Mouse (Mus musculus): ENCODE data around the gene P3h1. TPM values are rescaled to one million over a fixed set of nuclear protein-coding genes. Genes with fewer than 3 reads are reported as not detected.
A peak's percentile ranks its signal among the peaks of the same experiment; 100 is the strongest.

P3h1 gene
- total RNA-seq, 2 experiments from 2014 or later: 18.1 to 19.5 TPM

- peak; percentile 31 to 52 for DNase-seq
- intact Hi-C loops (cut with DNase I): no loop called here
These were observed 664 bp downstream of the P3h1 start for GRCm38 (mm10) chr4:119233256-119233901.

DNA sequence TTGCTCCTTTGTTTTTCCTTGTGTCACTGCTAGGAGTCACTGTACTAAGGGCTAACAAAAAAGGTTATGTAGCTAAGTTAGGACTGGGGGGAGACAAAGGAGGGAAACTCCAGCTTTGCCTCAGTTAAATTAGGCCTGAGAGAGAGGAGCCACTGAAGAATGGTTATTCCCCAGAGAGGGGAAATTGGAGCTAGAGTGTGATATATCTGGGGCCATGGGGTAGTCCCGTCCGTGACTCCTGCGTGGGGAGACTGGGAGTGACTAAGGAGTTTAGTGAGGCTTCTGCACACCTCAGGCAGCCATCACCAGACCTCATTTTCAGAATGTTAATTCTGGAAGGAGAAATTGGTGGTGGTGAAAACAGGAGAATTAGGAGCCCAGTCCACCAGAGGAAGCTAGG, 1.6 kb downstream of the P3h1 start:
- no peak for DNase-seq
- intact Hi-C loops (cut with DNase I): no loop called here

DNA sequence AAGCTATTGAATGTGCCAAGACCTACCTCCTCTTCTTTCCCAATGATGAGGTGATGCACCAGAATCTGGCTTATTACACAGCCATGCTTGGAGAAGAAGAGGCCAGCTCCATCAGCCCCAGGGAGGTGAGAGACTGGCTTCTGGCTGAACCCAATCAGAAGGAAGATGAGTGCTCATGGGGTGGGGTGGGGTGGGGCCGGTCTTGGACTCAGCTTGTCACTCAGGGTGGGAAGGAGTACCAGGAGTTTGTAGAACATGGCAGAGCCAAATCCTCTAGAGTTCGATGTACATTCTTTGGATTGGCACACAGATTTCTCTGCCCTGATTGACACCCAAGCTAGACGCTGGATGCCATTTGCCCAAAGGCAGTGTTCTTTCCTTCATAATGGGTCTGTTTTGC, 5.9 kb downstream of the P3h1 start:
- intact Hi-C loops (cut with DNase I): loop anchor here (2.0 kb wide), 1 partner anchor 100 kb away; no protein-coding TSS in a partner anchor
- DNase-seq: no peak

GRCm38 (mm10) chr4:119239181-119239682, 6.5 kb downstream of the P3h1 start:
- DNase-seq: peak in 1 of 2 experiments; percentile 50

DNA sequence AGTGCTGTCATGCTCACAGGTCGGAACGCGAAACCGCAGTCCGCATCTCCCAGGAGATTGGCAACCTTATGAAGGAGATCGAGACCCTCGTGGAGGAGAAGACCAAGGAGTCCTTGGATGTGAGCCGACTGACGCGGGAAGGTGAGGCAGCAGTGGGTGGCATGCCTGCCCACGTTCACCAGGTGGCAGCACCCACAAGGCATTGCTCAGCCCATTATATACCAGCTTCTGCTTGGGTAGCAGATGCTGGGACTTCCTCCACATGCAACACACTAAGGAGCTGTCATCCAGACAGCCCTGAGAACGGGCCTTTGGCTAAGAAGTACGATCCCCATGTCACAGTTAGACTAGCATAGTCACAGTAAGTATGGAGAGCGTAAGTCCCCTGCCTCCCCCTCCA, 8.9 kb downstream of the P3h1 start:
- peak in 1 of 2 experiments; percentile 56 for DNase-seq
- intact Hi-C loops (cut with DNase I): loop anchor here (5.0 kb wide), 1 partner anchor 291 kb away; no protein-coding TSS in a partner anchor

More at GRCm38 (mm10) chr4:119239181-119239682, 6.5 kb downstream of the P3h1 start:
- intact Hi-C loops (cut with DNase I): loop anchor here (2.0 kb wide), 1 partner anchor 100 kb away; no protein-coding TSS in a partner anchor

GRCm38 (mm10) chr4:119242571-119242970, 9.9 kb downstream of the P3h1 start:
- intact Hi-C loops (cut with DNase I): loop anchor here (5.0 kb wide), 1 partner anchor 290 kb away; no protein-coding TSS in a partner anchor
- no peak for DNase-seq

DNA sequence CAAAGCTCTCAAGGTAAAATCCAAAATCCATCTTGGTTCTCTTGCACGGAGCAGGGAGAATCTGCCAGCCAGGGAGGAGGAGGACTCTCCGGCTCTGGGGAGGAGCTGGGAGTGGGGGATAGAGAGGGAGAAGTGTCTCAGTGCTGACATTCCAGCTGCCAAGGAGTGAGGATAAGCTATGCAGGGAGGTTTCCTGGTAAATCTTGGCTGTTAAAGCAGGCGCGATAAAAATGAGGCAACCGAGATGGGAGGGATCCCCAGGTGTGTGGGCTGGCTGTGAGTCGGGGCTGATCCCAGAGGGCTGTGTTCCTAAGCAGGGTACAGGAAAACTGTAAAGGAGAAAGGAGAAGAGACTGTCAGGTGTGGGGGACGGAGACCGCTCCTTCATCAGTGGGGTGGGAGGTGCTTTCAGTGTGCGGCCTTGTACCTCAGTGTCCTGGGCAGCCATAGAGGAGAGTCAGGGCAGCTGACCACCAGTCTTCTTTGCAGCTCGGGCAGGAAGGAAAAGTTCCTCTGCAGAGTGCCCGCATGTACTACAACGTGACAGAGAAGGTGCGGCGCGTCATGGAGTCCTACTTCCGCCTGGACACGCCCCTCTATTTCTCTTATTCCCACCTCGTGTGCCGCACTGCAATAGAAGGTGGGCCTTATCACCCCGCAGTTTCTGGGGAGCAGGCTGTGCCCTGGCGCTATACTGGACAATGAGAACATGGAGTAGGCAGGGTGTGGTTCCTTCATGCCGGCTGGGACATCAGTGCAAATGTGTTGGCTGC, 11.9 kb downstream of the P3h1 start:
- intact Hi-C loops (cut with DNase I): loop anchor here (5.0 kb wide), 4 partner anchors 78 to 378 kb away; partner anchors contain the start of genes Ppcs, Ppih and Zmynd12
- DNase-seq: no peak

GRCm38 (mm10) chr4:119245556-119245955, 12.8 kb downstream of the P3h1 start:
- peak; percentile 30 to 51 for DNase-seq
- intact Hi-C loops (cut with DNase I): loop anchor here (5.0 kb wide), 3 partner anchors 77 to 377 kb away; partner anchors contain the start of genes Ppcs, Ppih and Zmynd12

GRCm38 (mm10) chr4:119245961-119246360, 13.2 kb downstream of the P3h1 start:
- DNase-seq: no peak
- intact Hi-C loops (cut with DNase I): loop anchor here (2.0 to 5.0 kb wide), 4 partner anchors 49 to 376 kb away; partner anchors contain the start of genes Ppcs, Ppih, Ybx1 and Zmynd12

DNA sequence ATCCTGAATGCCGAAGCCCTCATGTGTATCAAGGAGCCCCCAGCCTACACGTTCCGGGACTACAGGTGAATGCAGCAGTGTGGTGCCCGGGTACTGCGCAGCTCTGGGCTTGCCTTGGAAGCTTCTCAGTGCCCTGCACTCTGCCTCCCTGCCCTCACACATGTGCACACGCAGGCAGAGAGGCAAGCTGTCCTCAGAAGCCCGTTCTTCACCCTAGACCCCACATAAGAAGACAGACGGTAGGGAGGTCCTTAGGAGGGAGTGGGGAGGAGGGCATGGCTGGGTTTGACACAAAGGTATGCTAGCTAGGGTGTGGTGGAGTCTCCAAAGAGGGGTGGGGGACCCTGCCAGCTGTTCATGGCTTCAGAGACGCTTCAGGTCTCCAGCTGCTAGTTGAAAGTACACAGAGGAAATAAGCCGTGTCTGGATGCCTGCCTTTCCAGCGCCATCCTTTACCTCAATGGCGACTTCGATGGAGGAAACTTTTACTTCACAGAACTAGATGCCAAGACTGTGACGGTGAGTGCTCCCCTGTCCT, 14.0 kb downstream of the P3h1 start:
- DNase-seq: no peak
- intact Hi-C loops (cut with DNase I): loop anchor here (1.0 to 5.0 kb wide), 5 partner anchors 48 to 376 kb away; partner anchors contain the start of genes Ppcs, Ppih, Ybx1 and Zmynd12

GRCm38 (mm10) chr4:119247462-119248235, 14.9 kb downstream of the P3h1 start:
- peak; percentile 85 to 86 for DNase-seq
- intact Hi-C loops (cut with DNase I): loop anchor here (1.0 to 5.0 kb wide), 5 partner anchors 47 to 375 kb away; partner anchors contain the start of genes Ppcs, Ppih, Ybx1 and Zmynd12

DNA sequence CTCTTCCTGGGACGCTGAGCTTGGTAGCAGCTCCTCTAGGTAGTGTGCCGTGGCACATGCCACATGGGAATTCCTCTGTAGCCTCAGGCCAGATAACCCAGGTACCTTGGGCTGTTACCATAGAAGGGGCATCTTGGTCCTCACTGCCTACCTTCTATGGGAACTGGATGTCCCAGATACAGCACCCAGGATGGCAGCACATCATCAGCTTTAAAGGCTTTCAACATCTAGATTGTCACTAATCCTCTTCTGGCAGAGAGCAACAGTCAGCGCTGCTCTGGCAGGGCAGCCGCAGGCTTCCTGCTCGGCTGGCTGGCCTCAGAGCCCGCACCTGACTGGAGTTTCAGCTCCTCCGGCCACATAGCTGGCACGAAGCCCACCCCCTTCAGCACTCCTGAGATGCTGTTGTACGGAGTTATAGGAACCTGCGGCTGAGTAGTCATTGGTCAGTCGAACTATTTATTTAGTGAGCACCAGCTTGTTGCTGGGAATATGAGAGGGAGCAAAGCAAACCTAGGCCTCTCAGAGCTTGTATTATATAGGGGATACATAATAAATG, 15.8 kb downstream of the P3h1 start:
- intact Hi-C loops (cut with DNase I): loop anchor here (5.0 kb wide), 3 partner anchors 74 to 374 kb away; partner anchors contain the start of genes Ppcs, Ppih and Zmynd12
- no peak for DNase-seq

DNA sequence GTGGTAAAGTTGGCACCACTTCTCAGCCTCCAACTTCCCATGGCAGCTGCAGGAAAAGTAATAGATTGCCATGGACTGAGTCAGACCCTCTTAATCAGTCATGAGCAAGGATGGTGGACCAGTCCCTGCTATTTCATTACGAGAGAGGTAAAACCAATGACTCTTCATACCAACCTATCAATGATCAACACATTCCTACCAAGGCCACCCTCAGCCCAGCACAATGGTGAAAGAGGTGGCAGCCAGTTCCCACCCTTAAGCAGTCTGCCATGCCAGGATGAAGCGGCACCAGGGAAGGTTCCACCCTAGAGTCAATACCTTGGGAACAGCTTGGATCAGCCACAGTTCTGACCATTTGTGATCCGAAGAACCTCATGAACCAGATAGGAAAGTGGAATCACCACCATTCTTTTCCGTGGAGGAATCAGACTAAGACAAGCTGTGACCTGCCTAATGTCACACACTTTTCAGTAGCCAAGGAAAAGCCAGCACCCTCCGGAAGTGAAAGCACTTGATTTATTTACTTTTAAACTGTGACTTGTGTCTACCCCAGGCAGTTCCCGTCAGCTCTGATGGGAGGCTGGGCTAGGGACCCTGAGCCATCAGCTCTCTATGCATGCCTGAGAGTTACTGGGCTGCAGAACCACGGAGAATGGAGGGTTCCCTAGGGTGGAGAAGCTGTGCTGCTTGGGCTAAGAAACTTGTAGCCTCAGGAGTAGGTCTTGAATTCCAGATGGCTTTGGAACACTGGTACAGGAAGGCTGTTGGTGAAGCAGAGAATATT, 19.5 kb downstream of the P3h1 start:
- DNase-seq: no peak
- intact Hi-C loops (cut with DNase I): no loop called here

DNA sequence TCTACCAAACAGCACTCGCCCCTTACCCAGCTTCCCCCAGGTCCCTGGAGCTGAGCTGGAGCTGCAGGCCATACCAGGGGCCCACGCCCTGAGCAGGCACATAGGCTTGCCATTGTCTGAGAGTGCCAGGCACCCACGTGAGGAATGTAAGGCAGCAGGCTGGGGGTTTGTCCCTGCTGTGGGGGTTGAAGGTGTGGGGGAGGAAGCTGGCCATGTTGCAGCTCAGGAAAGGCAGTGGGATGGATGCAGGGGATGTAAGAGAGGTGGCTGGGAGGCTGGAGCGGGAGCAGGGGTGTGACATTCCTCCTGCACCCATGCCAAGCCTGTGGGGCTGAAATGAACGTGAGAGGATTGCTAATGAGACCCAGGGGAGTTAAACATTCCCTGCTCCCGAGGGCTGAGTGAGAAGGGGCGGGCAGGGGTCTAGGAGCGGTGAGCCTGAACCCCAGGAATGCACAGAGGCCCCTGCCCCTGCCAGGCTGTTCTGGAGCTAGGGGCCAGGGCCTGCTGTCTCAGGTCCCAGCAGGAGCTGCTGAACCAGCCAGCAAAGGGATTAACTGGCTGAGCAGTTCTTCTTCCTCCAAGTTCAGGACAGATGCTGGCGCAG, 21.4 kb downstream of the P3h1 start:
- intact Hi-C loops (cut with DNase I): no loop called here
- DNase-seq: no peak

DNA sequence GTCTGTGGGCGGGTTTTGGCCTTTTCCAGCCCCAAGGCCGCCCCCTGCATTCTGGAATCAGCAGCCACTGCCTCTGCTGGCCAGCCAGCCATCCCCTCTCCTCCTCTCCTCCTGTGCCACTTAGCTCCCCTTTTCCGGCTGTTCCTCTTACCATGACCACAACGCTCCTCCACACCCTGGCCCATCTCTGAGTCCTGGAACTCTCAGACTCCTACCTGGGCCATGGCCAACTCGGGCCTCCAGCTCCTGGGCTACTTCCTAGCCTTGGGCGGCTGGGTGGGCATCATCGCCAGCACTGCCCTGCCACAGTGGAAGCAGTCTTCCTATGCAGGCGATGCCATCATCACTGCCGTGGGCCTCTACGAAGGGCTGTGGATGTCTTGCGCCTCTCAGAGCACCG, 22.6 kb downstream of the P3h1 start, which contains the start of gene Cldn19:
Gene Cldn19, plus strand, starts transcription at position 64 of the 400 bp plus-strand sequence.
- no peak for DNase-seq
- intact Hi-C loops (cut with DNase I): loop anchor here (5.0 kb wide), 1 partner anchor 412 kb away; no protein-coding TSS in a partner anchor

- intact Hi-C loops (cut with DNase I): loop anchor here (5.0 kb wide), 1 partner anchor 410 kb away; no protein-coding TSS in a partner anchor
- no peak for DNase-seq
These were observed 24.4 kb downstream of the P3h1 start for GRCm38 (mm10) chr4:119257083-119257482.

DNA sequence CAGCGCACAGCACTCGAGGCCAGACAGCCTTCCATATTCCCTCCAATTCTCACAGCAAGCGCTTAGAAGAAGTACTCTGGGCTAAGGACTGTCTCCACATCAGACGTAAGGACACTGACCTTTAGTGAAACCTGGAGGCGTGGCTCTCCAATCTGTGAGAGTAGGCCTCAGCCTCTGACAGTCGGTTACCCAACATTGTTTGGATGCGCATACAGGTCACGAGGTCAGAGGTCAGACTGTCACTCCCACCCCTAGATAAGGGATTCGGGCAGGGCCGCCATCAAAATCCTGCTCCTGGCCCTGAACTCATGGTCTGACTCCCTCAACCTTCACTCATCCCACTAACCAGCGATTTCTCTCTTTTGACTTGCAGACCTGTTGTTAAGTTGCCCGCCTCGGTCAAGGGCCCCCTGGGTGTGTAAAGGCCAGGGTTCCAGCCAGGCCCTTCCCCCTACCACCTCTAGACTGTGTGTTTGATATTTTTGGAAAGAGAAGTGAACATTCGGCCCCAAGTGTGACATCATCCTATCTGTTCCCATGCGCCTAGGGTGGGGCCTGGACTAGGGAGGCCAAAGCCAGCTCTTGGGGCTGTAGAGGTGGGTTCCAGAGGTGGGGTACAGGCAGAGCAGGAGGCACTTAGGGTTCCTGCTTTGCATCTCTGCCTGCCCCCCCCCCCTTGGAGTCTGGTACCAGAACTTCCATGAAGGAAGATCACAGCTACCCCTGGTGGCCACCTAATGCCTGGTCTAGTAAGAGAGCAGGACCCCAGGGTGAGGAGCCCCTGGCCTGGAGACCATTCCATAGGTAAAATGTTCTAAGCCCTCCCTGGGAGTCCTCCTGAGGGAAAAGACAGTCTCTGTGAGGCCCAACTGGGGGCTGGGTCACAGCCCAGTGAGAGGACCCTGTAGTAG, 26.9 kb downstream of the P3h1 start:
- DNase-seq: no peak
- intact Hi-C loops (cut with DNase I): loop anchor here (5.0 kb wide), 1 partner anchor 408 kb away; no protein-coding TSS in a partner anchor

All from heart, postnatal 14 days (tissue).